Mouse (Mus musculus) CD4-positive, CD25-positive, alpha-beta regulatory T cell, adult 4 months (primary cell): ENCODE measurements around the gene Tln1. TPM values are rescaled to one million over a fixed set of nuclear protein-coding genes. Genes with fewer than 3 reads are reported as not detected.
A peak's percentile ranks its signal among the peaks of the same experiment; 100 is the strongest.
"Not testable (repeated sequence)": the region's sequence is repeated elsewhere in the genome, so short reads cannot be mapped to it uniquely, and the experiment has no call there.

Experiments
- ATAC-seq: one replicate; pipeline ENCODE4 v1.8.0; 2017
- polyA plus RNA-seq, 2 experiments: library from polyadenylated mRNA; unstranded; fragments of 100-300 nt; shearing (Covaris generic); gene quantifications; one replicate each; pipeline ENCODE4 v1.2.1; 2017

Tln1 gene
- polyA plus RNA-seq, 2 experiments from 2014 or later: 83.5 to 103 TPM

DNA sequence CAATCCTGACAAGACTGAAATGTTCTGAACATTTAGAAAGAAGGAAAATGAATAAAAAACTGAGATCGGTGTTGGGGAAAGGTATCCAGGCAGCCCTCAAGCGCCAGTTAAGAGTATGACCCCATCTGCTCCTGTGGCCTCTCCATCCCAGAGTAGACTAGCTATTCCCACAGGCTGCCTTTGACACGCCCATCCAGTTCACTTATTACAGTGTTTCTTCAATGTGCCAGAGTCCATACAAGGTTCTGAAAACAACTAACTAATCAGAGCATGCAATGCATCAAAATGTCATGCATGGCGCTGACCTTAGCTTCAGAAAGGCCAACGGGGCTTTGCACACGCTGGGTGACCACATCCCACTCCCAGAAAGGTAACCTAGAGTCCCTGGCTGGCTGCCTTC, 59.0 kb downstream of the Tln1 start:
- no peak for ATAC-seq

GRCm38 (mm10) chr4:43503041-43503440, 59.5 kb downstream of the Tln1 start:
- ATAC-seq: no peak

GRCm38 (mm10) chr4:43499407-43500333, 62.8 kb downstream of the Tln1 start, which contains the start of gene Arhgef39:
Gene Arhgef39 (minus strand): TSS chr4:43499695.
- ATAC-seq: peak; percentile 73

- peak; percentile 27 for ATAC-seq
Observed at GRCm38 (mm10) chr4:43498983-43499382, 63.5 kb downstream of the Tln1 start.

- no peak for ATAC-seq
Observed at GRCm38 (mm10) chr4:43497946-43498345, 64.5 kb downstream of the Tln1 start.

- ATAC-seq: no peak
Observed at GRCm38 (mm10) chr4:43497405-43497804, 65.1 kb downstream of the Tln1 start.

- ATAC-seq: no peak
Observed at GRCm38 (mm10) chr4:43496587-43496986, 65.9 kb downstream of the Tln1 start.

- ATAC-seq: no peak
Observed at GRCm38 (mm10) chr4:43493846-43494240, 68.6 kb downstream of the Tln1 start.

DNA sequence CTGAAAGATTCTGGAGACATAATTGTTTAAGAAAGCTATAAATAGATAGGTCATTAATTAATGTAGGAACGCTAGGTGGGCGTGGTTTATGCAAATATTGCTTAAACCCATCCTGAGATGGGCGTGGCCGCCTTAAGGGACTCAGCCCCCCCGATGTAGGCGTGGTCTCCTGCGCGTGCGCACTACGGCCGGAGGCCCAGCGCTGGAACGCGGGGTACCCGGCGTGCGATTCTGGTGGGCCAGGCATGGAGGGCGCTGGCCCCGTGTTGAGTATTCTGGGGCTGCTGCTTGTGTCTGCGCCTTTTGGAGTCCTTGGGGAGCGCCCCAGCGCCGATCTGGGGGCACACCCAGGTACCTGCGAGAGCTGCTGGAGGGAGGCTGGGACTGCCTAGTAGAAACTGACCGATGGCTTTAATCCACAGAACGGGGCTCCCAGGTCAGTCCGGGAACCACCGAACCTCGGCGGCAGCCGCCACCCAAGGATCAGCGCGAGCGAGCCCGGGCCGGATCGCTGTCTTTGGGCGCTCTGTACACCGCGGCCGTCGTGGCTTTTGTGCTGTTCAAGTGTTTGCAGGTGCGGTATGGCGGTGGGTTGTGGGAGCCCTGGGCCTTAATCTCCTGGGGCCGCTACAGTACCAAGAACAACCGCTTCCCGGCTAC, 69.2 kb downstream of the Tln1 start:
- ATAC-seq: peak; percentile 64

- ATAC-seq: peak; percentile 94
Observed at GRCm38 (mm10) chr4:43492821-43493185, 69.7 kb downstream of the Tln1 start, which contains the start of gene Ccdc107. Gene Ccdc107 (plus strand): TSS chr4:43492900.

GRCm38 (mm10) chr4:43492101-43492820, 70.2 kb downstream of the Tln1 start:
- ATAC-seq: no peak

DNA sequence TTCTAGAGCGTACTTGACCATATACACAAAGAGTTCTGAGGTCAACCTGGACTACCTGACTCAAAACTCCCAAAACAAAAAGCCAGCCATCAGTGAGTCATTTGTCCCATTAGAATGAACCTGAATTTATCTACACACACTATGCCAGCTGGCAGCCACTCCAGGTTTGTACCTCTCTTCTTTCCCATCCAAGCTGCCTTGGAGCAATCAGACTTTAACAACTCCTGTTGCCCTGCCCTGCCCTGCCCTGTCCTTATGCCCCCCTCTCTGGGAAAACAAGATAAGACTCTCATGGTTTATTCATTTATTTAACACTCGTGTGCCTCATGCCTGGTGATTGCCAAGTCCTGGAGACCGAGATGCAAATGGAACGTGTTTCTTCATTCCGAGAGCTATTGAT, 71.7 kb downstream of the Tln1 start:
- ATAC-seq: no peak

- no peak for ATAC-seq
Observed at GRCm38 (mm10) chr4:43489611-43490010, 72.9 kb downstream of the Tln1 start.

DNA sequence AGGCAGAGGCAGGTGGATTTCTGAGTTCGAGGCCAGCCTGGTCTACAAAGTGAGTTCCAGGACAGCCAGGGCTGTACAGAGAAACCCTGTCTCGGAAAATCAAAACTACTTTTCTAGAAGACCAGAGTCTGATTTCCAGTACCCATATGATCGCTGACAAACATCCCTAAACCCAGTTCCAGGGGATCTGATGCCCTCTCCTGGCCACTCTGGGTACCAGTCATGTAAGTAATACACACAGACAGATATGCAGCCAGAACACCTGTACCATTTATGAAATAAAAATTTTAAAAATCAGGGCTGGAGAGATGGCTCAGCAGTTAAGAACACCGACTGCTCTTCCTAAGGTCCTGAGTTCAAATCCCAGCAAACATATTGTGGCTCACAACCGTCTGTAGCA, 76.8 kb downstream of the Tln1 start:
- not testable (repeated sequence) for ATAC-seq

GRCm38 (mm10) chr4:43483535-43484091, 78.9 kb downstream of the Tln1 start, which contains the start of gene Sit1:
Gene Sit1 (minus strand): TSS chr4:43483734.
- ATAC-seq: peak; percentile 76

- no peak for ATAC-seq
Observed at GRCm38 (mm10) chr4:43482591-43482990, 79.9 kb downstream of the Tln1 start.

DNA sequence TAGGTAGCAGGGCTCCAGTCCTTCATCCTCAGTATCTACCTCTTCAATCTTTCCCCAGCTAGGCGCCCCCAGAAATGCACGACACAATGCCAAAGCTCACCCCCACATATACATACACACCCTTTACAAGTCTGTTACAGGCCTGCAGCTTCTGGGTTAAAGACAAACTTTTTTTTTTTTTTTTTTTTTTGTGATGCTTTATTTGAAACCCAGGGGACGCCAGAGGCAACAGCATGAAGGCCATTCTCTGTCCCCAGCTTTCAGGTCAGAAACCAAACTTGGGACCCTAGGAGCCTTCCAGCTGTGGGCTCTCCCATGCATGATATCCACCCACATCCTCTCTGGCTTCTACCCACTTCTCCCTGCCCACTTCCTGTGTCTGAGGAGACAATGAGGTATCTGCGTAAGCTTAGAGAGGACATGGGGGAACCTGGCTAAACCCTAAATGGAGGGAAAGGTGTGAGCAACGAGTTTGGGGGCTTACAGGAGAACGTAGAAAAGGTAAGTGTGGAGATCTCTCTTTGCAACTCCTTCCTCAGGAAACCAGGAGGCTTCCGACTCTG, 80.5 kb downstream of the Tln1 start:
- ATAC-seq: peak; percentile 57

Other genes with a start within 250 kb of the Tln1 start
- not detected for gene Rusc2, start 180.7 kb downstream of the Tln1 start, polyA plus RNA-seq
- not detected for gene Fam166b, start 133.6 kb downstream of the Tln1 start, polyA plus RNA-seq
- gene Tesk1, start 120.8 kb downstream of the Tln1 start, polyA plus RNA-seq: 1 to 10 TPM in 1 of 2 experiments, under 1 TPM in 1; 0.37 to 1.7 TPM
- gene Cd72, start 108.1 kb downstream of the Tln1 start, polyA plus RNA-seq: 100 to 1,000 TPM; 132 to 166 TPM
- 100 to 1,000 TPM; 144 to 199 TPM for gene Sit1, start 79.0 kb downstream of the Tln1 start, polyA plus RNA-seq
- gene Ccdc107, start 69.8 kb downstream of the Tln1 start, polyA plus RNA-seq: 10 to 100 TPM; 64.0 to 76.0 TPM
- gene Arhgef39, start 63.0 kb downstream of the Tln1 start, polyA plus RNA-seq: 1 to 10 TPM; 4.9 to 8.3 TPM
- 1 to 10 TPM in 1 of 2 experiments, under 1 TPM in 1; 0.32 to 1.5 TPM for gene Car9, start 55.7 kb downstream of the Tln1 start, polyA plus RNA-seq
- gene Tpm2, start 38.9 kb downstream of the Tln1 start, polyA plus RNA-seq: not detected
- gene Creb3, start 359 bp downstream of the Tln1 start, polyA plus RNA-seq: 100 to 1,000 TPM; 114 to 125 TPM
- gene Rgp1, start 16.0 kb upstream of the Tln1 start, polyA plus RNA-seq: 10 to 100 TPM in 1 of 2 experiments, 1 to 10 TPM in 1; 6.7 to 13.0 TPM
- gene Gba2, start 16.2 kb upstream of the Tln1 start, polyA plus RNA-seq: 10 to 100 TPM; 12.1 to 15.5 TPM
- not detected for gene Msmp, start 21.8 kb upstream of the Tln1 start, polyA plus RNA-seq
- gene Npr2, start 69.2 kb upstream of the Tln1 start, polyA plus RNA-seq: not detected
- not detected for gene Spag8, start 90.9 kb upstream of the Tln1 start, polyA plus RNA-seq
- 10 to 100 TPM; 38.8 to 43.7 TPM for gene Hint2, start 93.8 kb upstream of the Tln1 start, polyA plus RNA-seq
- 1 to 10 TPM in 1 of 2 experiments, under 1 TPM in 1; 0.77 to 1.8 TPM for gene Tmem8b, start 106.3 kb upstream of the Tln1 start, polyA plus RNA-seq
- 1 to 10 TPM; 2.4 to 2.6 TPM for gene Fam221b, start 106.5 kb upstream of the Tln1 start, polyA plus RNA-seq
- gene Olfr70, start 138.1 kb upstream of the Tln1 start, polyA plus RNA-seq: not detected
- not detected for gene Olfr71, start 147.6 kb upstream of the Tln1 start, polyA plus RNA-seq
- gene Hrct1, start 164.5 kb upstream of the Tln1 start, polyA plus RNA-seq: not detected
- not detected for gene Spaar, start 167.3 kb upstream of the Tln1 start, polyA plus RNA-seq
- gene Olfr159, start 208.3 kb upstream of the Tln1 start, polyA plus RNA-seq: not detected